Comparison of ENCODE assay signal across 7 mouse cellular contexts in the genomic region with DNA sequence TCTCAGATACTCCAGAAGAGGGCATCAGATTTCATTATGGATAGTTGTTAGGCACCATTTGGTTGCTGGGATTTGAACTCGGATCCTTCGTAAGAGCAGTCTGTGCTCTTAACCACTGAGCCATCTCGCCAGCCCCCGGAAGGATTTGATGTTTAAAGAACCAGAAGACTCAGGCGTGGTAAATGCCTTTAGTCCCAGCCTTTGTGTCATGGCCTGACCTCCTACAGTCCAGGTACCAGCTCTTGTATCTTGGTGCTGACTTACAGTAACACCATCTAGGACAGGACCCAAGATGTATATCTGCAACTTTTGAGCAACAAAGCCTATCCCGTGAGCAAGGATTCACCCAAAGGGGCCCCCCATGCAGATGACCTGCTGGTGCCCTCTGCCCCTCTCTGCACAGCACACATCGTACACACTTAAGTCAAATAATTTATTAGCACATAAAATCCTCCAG. TPM values are rescaled to one million over a fixed set of nuclear protein-coding genes. Genes with fewer than 3 reads are reported as not detected.
DNase-seq lines count a peak whose midpoint lies in the region; ATAC-seq and TF ChIP-seq lines count a peak whose summit lies in the region.

No protein-coding gene starts in this region.

- no peak overlapping the region for H3K9ac ChIP-seq in forebrain, embryonic 13.5 days
- no peak overlapping the region for H3K9ac ChIP-seq in liver, embryonic 14.5 days (replicated peaks)

- ATAC-seq in forebrain, embryonic 13.5 days, result no peak
- ATAC-seq in liver, embryonic 14.5 days (ENCODE audit: insufficient read depth), result no peak

- no peak for TF ChIP-seq EP300 in liver, embryonic 14.5 days (IDR thresholded peaks at IDR 0.05; ENCODE audit: low read depth)

- H3K9me3 ChIP-seq in E14TG2a.4 (ENCODE audit: low read length), result no peaks in the 10 kb centered on the region
- H3K9me3 ChIP-seq in forebrain, embryonic 13.5 days (replicated peaks), result no peaks in the 10 kb centered on the region
- no peaks in the 10 kb centered on the region for H3K9me3 ChIP-seq in liver, embryonic 14.5 days (ENCODE audit: control insufficient read depth, low read length)

- no peak for TF ChIP-seq CTCF in E14TG2a.4 (conservative IDR thresholded peaks at IDR 0.05; ENCODE audit: low read length)
- TF ChIP-seq CTCF in liver, embryonic 14.5 days (IDR thresholded peaks at IDR 0.05; ENCODE audit: low read depth), result 0 out of 2 replicates have a peak, but pooled peaks have one; percentile 34

- peak overlapping the region; percentile 89 for H3K27ac ChIP-seq in forebrain, embryonic 13.5 days
- H3K27ac ChIP-seq in liver, embryonic 14.5 days, result peak overlapping the region; percentile 74

- H3K27me3 ChIP-seq in E14TG2a.4 (ENCODE audit: insufficient read depth, low read length), result no peaks in the 10 kb centered on the region
- no peaks in the 10 kb centered on the region for H3K27me3 ChIP-seq in forebrain, embryonic 13.5 days
- H3K27me3 ChIP-seq in liver, embryonic 14.5 days (ENCODE audit: control insufficient read depth, insufficient read depth, low read length), result no peaks in the 10 kb centered on the region

- H3K4me2 ChIP-seq in forebrain, embryonic 13.5 days, result peak overlapping the region; percentile 77
- H3K4me2 ChIP-seq in liver, embryonic 14.5 days (ENCODE audit: low read depth), result peak overlapping the region; percentile 83

- peaks cover 64% of the 10 kb centered on the region for H3K36me3 ChIP-seq in E14TG2a.4 (ENCODE audit: insufficient read depth, low read length)
- peaks cover 57% of the 10 kb centered on the region for H3K36me3 ChIP-seq in forebrain, embryonic 13.5 days (ENCODE audit: poor library complexity, severe bottlenecking)
- peaks cover 53% of the 10 kb centered on the region for H3K36me3 ChIP-seq in liver, embryonic 14.5 days (replicated peaks; ENCODE audit: control insufficient read depth, insufficient read depth, low read depth)

- DNase-seq in A20 (ENCODE audit: low read depth, low spot score), result peak; percentile 85
- DNase-seq in liver, embryonic 14.5 days (ENCODE audit: low read depth in 3 of 3, low spot score in 3 of 3), result peak; percentile 55 to 61 (median 57)
- DNase-seq in right cerebral cortex, postnatal 14 days, result no peak
- no peak for DNase-seq in kidney, adult 8-10 months
- DNase-seq in cerebellum, adult 11 months, result no peak

- peak overlapping the region; percentile 92 for H3K4me3 ChIP-seq in E14TG2a.4 (replicated peaks; ENCODE audit: low read length)
- peak overlapping the region; percentile 97; the same call in 1 of the 2 replicates for H3K4me3 ChIP-seq in forebrain, embryonic 13.5 days
- no peak overlapping the region; a peak in 1 of 4 replicates for H3K4me3 ChIP-seq in liver, embryonic 14.5 days (ENCODE audit: insufficient read depth in 1 of 2, low read depth in 2 of 2, low read length in 2 of 2)

- WGBS in forebrain, embryonic 13.5 days, result 18% methylated on average over 7 of the region's 7 CpGs
- WGBS in liver, embryonic 14.5 days (ENCODE audit: insufficient replicate concordance), result 13% methylated on average over 7 of the region's 7 CpGs

- H3K4me1 ChIP-seq in E14TG2a.4 (replicated peaks; ENCODE audit: low read depth, low read length), result peaks cover 32% of the 10 kb centered on the region
- H3K4me1 ChIP-seq in forebrain, embryonic 13.5 days, result peaks cover 58% of the 10 kb centered on the region
- peaks cover 22 to 34% of the 10 kb centered on the region in 2 experiments for H3K4me1 ChIP-seq in liver, embryonic 14.5 days (replicated peaks; ENCODE audit: control insufficient read depth in 2 of 2, insufficient read depth in 2 of 2, low read length in 1 of 2)

RNA-seq across cellular contexts. Expression of gene Rps11, which starts 0.9 kb away (rescaled TPM):
- 1,342 and 1,406 TPM in 2 replicates for polyA plus RNA-seq in forebrain, embryonic 13.5 days (2015; fragmentation: Nextera tagmentation; extraction: Ambion mirVana)
- polyA plus RNA-seq in liver, embryonic 14.5 days (2012; rRNA removed), result 309 and 366 TPM in 2 replicates
- polyA plus RNA-seq in liver, embryonic 14.5 days (2014; fragmentation: Nextera tagmentation; extraction: Ambion mirVana), result 989 and 1,016 TPM in 2 replicates

RNA-seq across cellular contexts. Expression of gene Rpl13a, which starts 3.4 kb away (rescaled TPM):
- polyA plus RNA-seq in forebrain, embryonic 13.5 days (2015; fragmentation: Nextera tagmentation; extraction: Ambion mirVana), result 998 and 1,188 TPM in 2 replicates
- 534 and 909 TPM in 2 replicates for polyA plus RNA-seq in liver, embryonic 14.5 days (2012; rRNA removed)
- 992 and 1,027 TPM in 2 replicates for polyA plus RNA-seq in liver, embryonic 14.5 days (2014; fragmentation: Nextera tagmentation; extraction: Ambion mirVana)

RNA-seq across cellular contexts. Expression of gene Gm45713, which starts 10.9 kb away (rescaled TPM):
- polyA plus RNA-seq in forebrain, embryonic 13.5 days (2015; fragmentation: Nextera tagmentation; extraction: Ambion mirVana), result 0.13 and 0.31 TPM in 2 replicates
- 0.03 TPM in 1 of 2 replicates, not detected in the other for polyA plus RNA-seq in liver, embryonic 14.5 days (2012; rRNA removed)
- 0.15 and 0.63 TPM in 2 replicates for polyA plus RNA-seq in liver, embryonic 14.5 days (2014; fragmentation: Nextera tagmentation; extraction: Ambion mirVana)

RNA-seq across cellular contexts. Expression of gene Flt3l, which starts 11.1 kb away (rescaled TPM):
- 0.79 and 0.92 TPM in 2 replicates for polyA plus RNA-seq in forebrain, embryonic 13.5 days (2015; fragmentation: Nextera tagmentation; extraction: Ambion mirVana)
- 12.1 and 13.4 TPM in 2 replicates for polyA plus RNA-seq in liver, embryonic 14.5 days (2012; rRNA removed)
- polyA plus RNA-seq in liver, embryonic 14.5 days (2014; fragmentation: Nextera tagmentation; extraction: Ambion mirVana), result 3.9 and 5.5 TPM in 2 replicates

RNA-seq across cellular contexts. Expression of gene Fcgrt, which starts 21.5 kb away (rescaled TPM):
- polyA plus RNA-seq in forebrain, embryonic 13.5 days (2015; fragmentation: Nextera tagmentation; extraction: Ambion mirVana), result 8.0 and 9.9 TPM in 2 replicates
- 14.9 and 16.3 TPM in 2 replicates for polyA plus RNA-seq in liver, embryonic 14.5 days (2012; rRNA removed)
- polyA plus RNA-seq in liver, embryonic 14.5 days (2014; fragmentation: Nextera tagmentation; extraction: Ambion mirVana), result 35.5 and 35.6 TPM in 2 replicates

Comparison
In these comparisons a context has a peak if more than half of its experiments do, and no peak if none do; other contexts are left out.
1. DNase-seq: peak in A20 (single experiment) and liver, embryonic 14.5 days (3 of 3); none in right cerebral cortex, postnatal 14 days (single experiment), kidney, adult 8-10 months (0 of 2) and cerebellum, adult 11 months (single experiment).
2. H3K4me3 ChIP-seq: peak in E14TG2a.4 (single experiment) and forebrain, embryonic 13.5 days (single experiment); none in liver, embryonic 14.5 days (0 of 2).